Mouse (Mus musculus) embryonic fibroblast, embryonic 13.5 days (primary cell): ENCODE data around the gene H2al1h. TPM values are rescaled to one million over a fixed set of nuclear protein-coding genes. Genes with fewer than 3 reads are reported as not detected.
"Not testable (repeated sequence)": the region's sequence is repeated elsewhere in the genome, so short reads cannot be mapped to it uniquely, and the experiment has no call there.

ENCODE experiments used
- H3K27ac ChIP-seq: 2 replicates; pipeline ENCODE4 v1.5.1; 2012; ENCODE audit warnings: low read length, control low read depth, inconsistent platforms; ENCODE audit not compliant: insufficient read depth
- H3K4me1 ChIP-seq: 2 replicates; pipeline ENCODE4 v1.6.1; 2011; ENCODE audit warnings: low read length; ENCODE audit not compliant: control insufficient read depth, insufficient read depth
- H3K4me3 ChIP-seq: 2 replicates; pipeline ENCODE4 v1.5.1; 2011; ENCODE audit warnings: mild to moderate bottlenecking, control low read depth, low read length; ENCODE audit not compliant: insufficient read depth
- CTCF ChIP-seq: IDR thresholded peaks from 2 replicates; pipeline ENCODE4 v1.5.1; 2011; ENCODE audit warnings: mild to moderate bottlenecking, control low read depth, low read length, moderate library complexity, borderline replicate concordance; ENCODE audit not compliant: insufficient read depth
- POLR2A ChIP-seq: IDR thresholded peaks from 2 replicates; pipeline ENCODE4 v1.6.1; 2011; ENCODE audit warnings: low read depth, mild to moderate bottlenecking, control low read depth, low read length, moderate library complexity
- polyA plus RNA-seq: library from polyadenylated mRNA; stranded (reverse); fragments of >200 nt; gene quantifications from 2 replicates; pipeline ENCODE4 v1.2.4, GENCODE M21; 2011; ENCODE audit warnings: low read depth; ENCODE audit not compliant: missing spikeins, insufficient read length

The H2al1h gene
- not detected in 2 replicates for polyA plus RNA-seq

DNA sequence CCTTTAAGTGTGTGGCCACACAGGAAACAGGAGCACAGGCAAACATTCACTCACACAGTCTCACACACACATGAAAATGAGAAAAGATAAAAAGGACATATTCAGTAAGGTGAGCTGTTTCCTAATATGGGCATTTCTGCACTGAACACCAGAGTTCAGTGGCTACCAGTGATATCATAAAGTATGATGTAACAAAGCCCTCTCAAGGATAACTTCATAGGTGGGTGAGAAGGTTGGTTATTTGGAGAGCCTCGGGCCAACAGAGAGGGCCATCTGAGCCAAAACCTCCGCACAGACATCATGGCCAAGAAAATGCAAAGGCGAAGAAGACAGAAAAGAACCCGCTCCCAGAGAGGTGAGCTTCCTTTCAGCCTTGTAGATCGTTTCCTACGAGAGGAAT is at the start of gene H2al1h:
H2al1h (plus strand) TSS at position 301 of the 400 bp plus-strand sequence.
- H3K27ac ChIP-seq = not testable (repeated sequence)

DNA sequence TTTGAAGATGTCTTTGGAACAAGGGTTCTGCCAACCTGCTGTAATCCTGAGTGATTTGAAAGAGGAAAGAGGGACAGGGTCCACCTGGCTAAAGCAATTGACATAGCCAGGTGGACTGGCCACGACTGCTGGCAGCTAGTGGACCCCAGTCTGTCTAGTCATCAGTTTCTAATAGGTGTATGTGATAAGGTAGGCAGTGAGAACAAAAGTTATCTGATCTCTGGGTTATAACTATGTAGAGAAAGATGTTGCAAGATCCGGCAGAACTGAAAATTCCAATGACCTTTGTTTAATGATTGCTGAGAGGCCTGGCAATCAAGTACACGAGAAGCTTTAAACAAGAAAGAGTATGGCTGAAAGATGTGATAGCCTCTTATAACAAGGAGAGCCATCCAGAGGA is 48.1 kb upstream of the H2al1h start:
- TF ChIP-seq CTCF (no peak), POLR2A (no peak)
- Histone ChIP-seq H3K4me1 (no peaks in the 10 kb centered on the region), H3K4me3 (no peak overlapping the region), H3K27ac (no peak overlapping the region)

More for the DNA sequence above, at the start of gene H2al1h:
- H3K4me3 ChIP-seq, H3K4me1 ChIP-seq: not testable (repeated sequence)

DNA sequence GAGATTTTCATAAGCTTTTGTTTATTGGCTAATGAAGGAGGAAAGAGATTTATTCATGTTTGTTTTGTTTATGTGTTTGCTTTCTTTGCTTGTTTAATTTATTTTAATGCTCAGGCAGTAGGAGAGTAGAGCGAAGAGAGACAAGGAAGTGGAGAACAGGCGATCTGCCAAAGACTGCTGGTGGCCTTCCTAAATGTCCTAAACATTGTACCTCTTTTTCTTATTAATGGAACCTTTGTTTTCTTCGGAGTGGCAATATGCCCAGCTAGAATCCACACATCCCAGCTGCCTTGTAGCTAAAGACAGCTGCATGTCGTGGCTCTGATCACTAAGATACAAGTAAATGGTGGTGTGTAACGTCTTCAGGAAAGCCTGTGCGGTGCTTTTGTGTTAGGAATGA is 44.2 kb upstream of the H2al1h start:
- TF ChIP-seq CTCF (no peak), POLR2A (no peak)
- H3K4me3 ChIP-seq = no peak overlapping the region
- H3K27ac ChIP-seq = no peak overlapping the region
- no peaks in the 10 kb centered on the region for H3K4me1 ChIP-seq

DNA sequence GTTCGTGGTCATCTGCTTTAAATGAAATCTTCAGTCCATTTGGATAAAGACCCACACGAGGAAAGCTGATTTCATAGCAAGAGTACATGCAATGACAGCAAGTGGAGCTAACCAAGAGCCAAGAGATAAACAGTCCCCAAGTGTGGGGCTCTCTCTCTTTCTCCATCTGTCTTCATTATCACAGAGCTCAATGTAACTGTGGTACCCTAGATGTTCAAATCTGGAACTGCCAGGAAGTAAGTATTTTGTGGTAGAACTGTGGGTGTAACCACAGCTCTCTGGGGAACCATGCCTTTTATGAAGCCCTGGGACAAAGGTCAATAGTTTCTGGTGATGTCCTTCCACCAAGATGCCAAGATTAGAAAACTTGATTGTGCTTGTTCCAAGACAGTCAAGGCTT is 40.6 kb upstream of the H2al1h start:
- H3K4me1 ChIP-seq = no peaks in the 10 kb centered on the region
- TF ChIP-seq CTCF (no peak), POLR2A (no peak)
- no peak overlapping the region for H3K4me3 ChIP-seq
- H3K27ac ChIP-seq = no peak overlapping the region

DNA sequence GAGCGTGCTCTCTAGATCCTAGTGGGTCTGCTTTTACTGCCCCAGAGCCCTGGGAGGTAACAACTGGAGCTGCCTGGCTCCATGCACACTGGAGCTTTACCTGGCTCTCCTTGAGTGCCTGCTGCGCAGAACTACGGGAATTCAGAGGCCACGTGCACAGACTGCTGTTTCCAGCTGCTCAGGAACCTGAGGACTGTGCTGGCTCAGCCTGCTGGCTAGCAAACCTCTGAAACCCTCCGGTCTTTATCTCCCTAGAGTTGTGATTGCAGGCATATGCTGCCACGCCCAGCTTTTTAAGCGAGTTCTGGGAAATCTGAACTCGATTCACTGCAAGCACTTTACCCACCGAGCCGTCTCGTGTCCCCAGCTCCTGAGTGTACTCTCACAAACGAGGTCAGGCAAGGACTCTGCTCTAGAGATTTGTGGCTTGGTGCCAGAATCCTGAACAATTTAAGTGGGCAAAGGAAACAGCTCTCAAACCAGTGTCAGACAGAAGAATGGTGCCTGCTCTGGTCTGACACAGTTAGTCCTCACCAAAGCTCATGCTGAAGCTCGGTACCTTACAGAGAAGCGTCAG is 32.9 kb upstream of the H2al1h start:
- Histone ChIP-seq H3K27ac (no peak overlapping the region), H3K4me3 (no peak overlapping the region), H3K4me1 (no peaks in the 10 kb centered on the region)
- no peak for TF ChIP-seq POLR2A

DNA sequence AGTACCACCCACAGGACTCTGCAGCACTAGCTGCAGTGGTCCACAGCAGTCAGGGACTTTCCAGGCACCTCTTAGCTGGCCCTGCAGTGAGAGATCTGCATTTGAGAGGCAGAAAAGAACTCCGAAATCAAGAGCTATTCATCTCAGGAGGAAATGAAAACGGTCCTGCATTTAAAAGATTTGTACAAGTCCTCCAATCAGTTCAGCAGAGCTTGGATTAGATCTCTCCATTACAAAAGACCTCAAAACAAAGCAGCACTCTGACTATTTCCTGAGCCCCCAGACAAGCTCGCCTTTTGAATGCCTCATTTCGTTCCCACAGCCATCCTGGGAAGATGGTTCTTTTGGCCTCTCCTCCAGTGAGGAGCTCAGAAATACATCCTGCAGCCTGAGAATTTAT is 32.0 kb upstream of the H2al1h start:
- TF ChIP-seq CTCF (no peak), POLR2A (no peak)
- Histone ChIP-seq H3K27ac (no peak overlapping the region), H3K4me1 (no peaks in the 10 kb centered on the region), H3K4me3 (no peak overlapping the region)

DNA sequence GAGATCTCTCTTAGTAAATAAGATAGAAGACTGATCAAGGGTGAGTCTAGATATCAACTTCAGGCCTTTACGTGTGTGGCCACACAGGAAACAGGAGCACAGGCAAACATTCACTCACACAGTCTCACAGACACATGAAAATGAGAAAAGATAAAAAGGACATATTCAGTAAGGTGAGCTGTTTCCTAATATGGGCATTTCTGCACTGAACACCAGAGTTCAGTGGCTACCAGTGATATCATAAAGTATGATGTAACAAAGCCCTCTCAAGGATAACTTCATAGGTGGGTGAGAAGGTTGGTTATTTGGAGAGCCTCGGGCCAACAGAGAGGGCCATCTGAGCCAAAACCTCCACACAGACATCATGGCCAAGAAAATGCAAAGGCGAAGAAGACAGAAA is 22.3 kb upstream of the H2al1h start, which contains the start of gene H2al1a:
H2al1a (plus strand) TSS at position 301 of the 400 bp plus-strand sequence.
- not testable (repeated sequence) for H3K4me3 ChIP-seq, H3K27ac ChIP-seq, H3K4me1 ChIP-seq

DNA sequence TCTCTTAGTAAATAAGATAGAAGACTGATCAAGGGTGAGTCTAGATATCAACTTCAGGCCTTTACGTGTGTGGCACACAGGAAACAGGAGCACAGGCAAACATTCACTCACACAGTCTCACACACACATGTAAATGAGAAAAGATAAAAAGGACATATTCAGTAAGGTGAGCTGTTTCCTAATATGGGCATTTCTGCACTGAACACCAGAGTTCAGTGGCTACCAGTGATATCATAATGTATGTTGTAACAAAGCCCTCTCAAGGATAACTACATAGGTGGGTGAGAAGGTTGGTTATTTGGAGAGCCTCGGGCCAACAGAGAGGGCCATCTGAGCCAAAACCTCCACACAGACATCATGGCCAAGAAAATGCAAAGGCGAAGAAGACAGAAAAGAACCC is 19.2 kb upstream of the H2al1h start, which contains the start of gene H2al1b:
H2al1b (plus strand) TSS at position 301 of the 400 bp plus-strand sequence.
- not testable (repeated sequence) for H3K4me3 ChIP-seq, H3K27ac ChIP-seq, H3K4me1 ChIP-seq

DNA sequence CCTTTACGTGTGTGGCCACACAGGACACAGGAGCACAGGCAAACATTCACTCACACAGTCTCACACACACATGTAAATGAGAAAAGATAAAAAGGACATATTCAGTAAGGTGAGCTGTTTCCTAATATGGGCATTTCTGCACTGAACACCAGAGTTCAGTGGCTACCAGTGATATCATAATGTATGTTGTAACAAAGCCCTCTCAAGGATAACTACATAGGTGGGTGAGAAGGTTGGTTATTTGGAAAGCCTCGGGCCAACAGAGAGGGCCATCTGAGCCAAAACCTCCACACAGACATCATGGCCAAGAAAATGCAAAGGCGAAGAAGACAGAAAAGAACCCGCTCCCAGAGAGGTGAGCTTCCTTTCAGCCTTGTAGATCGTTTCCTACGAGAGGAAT is 15.9 kb upstream of the H2al1h start, which contains the start of gene H2al1c:
H2al1c (plus strand) TSS at position 301 of the 400 bp plus-strand sequence.
- H3K4me3 ChIP-seq, H3K27ac ChIP-seq, H3K4me1 ChIP-seq: not testable (repeated sequence)

DNA sequence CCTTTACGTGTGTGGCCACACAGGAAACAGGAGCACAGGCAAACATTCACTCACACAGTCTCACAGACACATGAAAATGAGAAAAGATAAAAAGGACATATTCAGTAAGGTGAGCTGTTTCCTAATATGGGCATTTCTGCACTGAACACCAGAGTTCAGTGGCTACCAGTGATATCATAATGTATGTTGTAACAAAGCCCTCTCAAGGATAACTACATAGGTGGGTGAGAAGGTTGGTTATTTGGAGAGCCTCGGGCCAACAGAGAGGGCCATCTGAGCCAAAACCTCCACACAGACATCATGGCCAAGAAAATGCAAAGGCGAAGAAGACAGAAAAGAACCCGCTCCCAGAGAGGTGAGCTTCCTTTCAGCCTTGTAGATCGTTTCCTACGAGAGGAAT is 12.8 kb upstream of the H2al1h start, which contains the start of gene H2al1d:
H2al1d (plus strand) TSS at position 301 of the 400 bp plus-strand sequence.
- not testable (repeated sequence) for H3K4me1 ChIP-seq, H3K27ac ChIP-seq, H3K4me3 ChIP-seq

DNA sequence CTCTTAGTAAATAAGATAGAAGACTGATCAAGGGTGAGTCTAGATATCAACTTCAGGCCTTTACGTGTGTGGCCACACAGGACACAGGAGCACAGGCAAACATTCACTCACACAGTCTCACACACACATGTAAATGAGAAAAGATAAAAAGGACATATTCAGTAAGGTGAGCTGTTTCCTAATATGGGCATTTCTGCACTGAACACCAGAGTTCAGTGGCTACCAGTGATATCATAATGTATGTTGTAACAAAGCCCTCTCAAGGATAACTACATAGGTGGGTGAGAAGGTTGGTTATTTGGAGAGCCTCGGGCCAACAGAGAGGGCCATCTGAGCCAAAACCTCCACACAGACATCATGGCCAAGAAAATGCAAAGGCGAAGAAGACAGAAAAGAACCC is 9.7 kb upstream of the H2al1h start, which contains the start of gene H2al1e:
H2al1e (plus strand) TSS at position 301 of the 400 bp plus-strand sequence.
- H3K27ac ChIP-seq, H3K4me3 ChIP-seq, H3K4me1 ChIP-seq: not testable (repeated sequence)

DNA sequence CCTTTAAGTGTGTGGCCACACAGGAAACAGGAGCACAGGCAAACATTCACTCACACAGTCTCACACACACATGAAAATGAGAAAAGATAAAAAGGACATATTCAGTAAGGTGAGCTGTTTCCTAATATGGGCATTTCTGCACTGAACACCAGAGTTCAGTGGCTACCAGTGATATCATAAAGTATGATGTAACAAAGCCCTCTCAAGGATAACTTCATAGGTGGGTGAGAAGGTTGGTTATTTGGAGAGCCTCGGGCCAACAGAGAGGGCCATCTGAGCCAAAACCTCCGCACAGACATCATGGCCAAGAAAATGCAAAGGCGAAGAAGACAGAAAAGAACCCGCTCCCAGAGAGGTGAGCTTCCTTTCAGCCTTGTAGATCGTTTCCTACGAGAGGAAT is 6.4 kb upstream of the H2al1h start, which contains the start of gene H2al1f:
H2al1f (plus strand) TSS at position 301 of the 400 bp plus-strand sequence.
- not testable (repeated sequence) for H3K4me1 ChIP-seq, H3K4me3 ChIP-seq, H3K27ac ChIP-seq

DNA sequence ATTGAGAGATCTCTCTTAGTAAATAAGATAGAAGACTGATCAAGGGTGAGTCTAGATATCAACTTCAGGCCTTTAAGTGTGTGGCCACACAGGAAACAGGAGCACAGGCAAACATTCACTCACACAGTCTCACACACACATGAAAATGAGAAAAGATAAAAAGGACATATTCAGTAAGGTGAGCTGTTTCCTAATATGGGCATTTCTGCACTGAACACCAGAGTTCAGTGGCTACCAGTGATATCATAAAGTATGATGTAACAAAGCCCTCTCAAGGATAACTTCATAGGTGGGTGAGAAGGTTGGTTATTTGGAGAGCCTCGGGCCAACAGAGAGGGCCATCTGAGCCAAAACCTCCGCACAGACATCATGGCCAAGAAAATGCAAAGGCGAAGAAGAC is 3.3 kb upstream of the H2al1h start, which contains the start of gene H2al1g:
H2al1g (plus strand) TSS at position 301 of the 400 bp plus-strand sequence.
- H3K27ac ChIP-seq, H3K4me1 ChIP-seq, H3K4me3 ChIP-seq: not testable (repeated sequence)

DNA sequence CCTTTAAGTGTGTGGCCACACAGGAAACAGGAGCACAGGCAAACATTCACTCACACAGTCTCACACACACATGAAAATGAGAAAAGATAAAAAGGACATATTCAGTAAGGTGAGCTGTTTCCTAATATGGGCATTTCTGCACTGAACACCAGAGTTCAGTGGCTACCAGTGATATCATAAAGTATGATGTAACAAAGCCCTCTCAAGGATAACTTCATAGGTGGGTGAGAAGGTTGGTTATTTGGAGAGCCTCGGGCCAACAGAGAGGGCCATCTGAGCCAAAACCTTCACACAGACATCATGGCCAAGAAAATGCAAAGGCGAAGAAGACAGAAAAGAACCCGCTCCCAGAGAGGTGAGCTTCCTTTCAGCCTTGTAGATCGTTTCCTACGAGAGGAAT is 3.1 kb downstream of the H2al1h start, which contains the start of gene H2al1i:
H2al1i (plus strand) TSS at position 301 of the 400 bp plus-strand sequence.
- not testable (repeated sequence) for H3K4me3 ChIP-seq, H3K4me1 ChIP-seq, H3K27ac ChIP-seq

DNA sequence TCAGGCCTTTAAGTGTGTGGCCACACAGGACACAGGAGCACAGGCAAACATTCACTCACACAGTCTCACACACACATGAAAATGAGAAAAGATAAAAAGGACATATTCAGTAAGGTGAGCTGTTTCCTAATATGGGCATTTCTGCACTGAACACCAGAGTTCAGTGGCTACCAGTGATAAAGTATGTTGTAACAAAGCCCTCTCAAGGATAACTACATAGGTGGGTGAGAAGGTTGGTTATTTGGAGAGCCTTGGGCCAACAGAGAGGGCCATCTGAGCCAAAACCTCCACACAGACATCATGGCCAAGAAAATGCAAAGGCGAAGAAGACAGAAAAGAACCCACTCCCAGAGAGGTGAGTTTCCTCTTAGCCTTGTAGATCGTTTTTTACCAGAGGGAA is 6.2 kb downstream of the H2al1h start, which contains the start of gene H2al1j:
H2al1j (plus strand) TSS at position 301 of the 400 bp plus-strand sequence.
- not testable (repeated sequence) for H3K27ac ChIP-seq, H3K4me1 ChIP-seq, H3K4me3 ChIP-seq
